Mouse (Mus musculus) granulocyte monocyte progenitor cell, adult 5-6 weeks (primary cell): ENCODE results near the gene Ddx10. TPM values are rescaled to one million over a fixed set of nuclear protein-coding genes. Genes with fewer than 3 reads are reported as not detected.
"Not testable (repeated sequence)": the region's sequence is repeated elsewhere in the genome, so short reads cannot be mapped to it uniquely, and the experiment has no call there.

Experiments
- ATAC-seq: replicated peaks from 2 replicates; pipeline ENCODE4 v1.8.0; 2016; ENCODE audit warnings: mild to moderate bottlenecking, moderate TSS enrichment, inconsistent platforms; ENCODE audit not compliant: poor library complexity, severe bottlenecking
- total RNA-seq, 2 experiments: library from RNA; stranded (forward) in 1 of 2; stranded (reverse) in 1 of 2; fragments of 200-712, 200-1000 nt in 1 of 2; fragments of >200 nt in 1 of 2; fragmentation: Nextera tagmentation in 1 of 2; gene quantifications; 2 replicates each; pipeline ENCODE4 v1.2.3; 2014 to 2017

Ddx10 gene
- total RNA-seq, 2 experiments from 2014 or later, result 37.7 to 77.2 TPM

DNA sequence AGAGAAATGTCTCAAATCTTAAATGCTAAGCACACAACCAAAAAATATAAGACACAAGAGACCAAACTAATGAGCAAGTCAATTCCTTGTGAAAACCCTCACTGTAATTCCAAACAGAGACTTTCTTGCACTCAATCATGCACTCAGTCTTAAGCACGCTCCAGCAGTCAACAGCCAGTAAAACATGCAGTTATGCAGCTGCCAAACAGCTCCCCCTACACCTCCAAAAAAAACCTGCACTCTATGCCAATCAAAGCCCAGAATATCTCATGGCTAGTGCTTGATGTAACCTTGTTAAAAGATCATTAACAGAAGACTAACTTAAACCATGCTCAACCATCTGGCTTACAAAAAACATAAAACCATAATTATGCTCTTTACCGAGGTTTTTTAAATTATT lies 74.6 kb downstream of the Ddx10 start:
- 0 out of 2 replicates have a peak, but pooled peaks have one; percentile 22 for ATAC-seq

DNA sequence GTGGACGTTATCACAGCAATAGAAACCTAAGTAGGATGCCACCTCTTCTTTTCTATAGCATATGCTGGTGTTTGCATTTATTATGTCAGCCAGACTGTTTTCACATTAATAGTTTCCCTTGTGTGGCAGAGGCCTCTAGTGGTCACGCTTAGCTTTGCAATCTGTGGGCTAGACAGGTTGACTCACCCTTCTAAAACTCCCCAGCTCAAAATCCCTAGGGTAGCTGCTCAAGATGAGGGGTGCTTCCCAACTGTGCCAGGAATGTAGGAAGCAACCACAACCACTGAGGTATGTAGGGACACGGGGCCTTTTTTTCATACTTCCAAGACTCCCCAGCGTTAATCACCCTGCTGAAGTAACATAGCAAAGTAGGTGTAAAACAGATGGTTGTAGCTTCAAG lies 103.6 kb downstream of the Ddx10 start:
- peak; percentile 56; the same call in 1 of the 2 replicates for ATAC-seq

DNA sequence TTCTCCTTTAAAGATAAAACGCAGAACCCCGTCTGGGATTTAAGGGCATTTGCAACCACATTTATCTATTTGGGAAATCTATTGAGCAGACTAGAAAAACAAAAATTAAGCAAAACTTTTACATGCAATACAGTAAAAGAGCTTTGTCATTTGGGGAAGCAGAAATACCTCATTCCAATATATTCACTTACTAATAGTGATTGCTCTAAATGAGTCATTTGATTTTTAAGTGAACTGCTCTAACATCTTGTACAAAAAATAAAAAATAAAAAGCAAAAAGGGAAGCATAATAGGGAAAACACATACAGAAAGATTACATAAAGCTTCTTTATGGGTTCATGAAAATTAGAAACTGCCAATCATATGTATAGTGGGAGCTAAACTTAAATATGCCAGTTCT lies 104.3 kb downstream of the Ddx10 start:
- no peak for ATAC-seq

DNA sequence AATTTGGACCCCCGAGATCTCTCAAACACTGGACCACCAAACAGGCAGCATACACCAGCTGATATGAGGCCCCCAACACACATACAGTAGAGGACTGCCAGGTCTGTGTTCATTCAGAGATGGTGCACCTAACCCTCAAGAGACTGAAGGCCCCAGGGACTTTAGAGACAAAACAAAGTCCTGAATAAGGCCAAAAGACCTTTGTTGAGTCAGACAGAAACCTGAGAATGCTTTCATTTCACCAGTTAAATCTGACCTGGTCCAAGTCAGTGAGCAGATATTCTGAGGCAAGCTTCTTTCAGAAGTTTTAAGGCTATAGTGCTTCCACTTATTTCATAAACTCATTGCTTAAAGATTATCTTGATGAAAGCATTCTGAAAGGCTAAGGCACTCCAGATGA lies 105.4 kb downstream of the Ddx10 start:
- not testable (repeated sequence) for ATAC-seq

DNA sequence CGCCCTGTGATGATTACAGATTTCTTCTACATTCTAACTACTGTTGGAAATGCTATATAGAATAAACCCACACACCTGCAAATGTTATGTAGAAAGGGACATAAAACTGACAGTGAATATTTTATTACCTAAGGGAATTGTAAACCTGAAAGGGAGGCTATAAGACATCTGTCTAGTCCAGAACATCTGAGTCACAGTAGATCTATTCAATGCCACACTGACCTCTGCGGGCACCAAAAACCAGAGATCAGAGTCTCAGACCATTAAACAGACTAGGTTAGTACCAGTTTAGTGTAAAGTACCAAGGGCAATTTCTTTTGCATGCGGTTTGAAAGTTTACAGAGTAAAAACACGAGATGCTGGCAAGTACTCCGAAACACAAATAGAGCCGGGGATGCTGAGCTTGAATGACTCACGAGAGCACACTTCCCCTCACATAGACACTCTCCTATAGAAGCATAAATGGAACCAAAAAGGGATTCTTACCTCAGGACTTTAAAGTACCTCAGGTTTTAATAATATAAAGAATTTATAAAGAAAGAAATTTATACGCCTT lies 107.2 kb downstream of the Ddx10 start:
- no peak for ATAC-seq

DNA sequence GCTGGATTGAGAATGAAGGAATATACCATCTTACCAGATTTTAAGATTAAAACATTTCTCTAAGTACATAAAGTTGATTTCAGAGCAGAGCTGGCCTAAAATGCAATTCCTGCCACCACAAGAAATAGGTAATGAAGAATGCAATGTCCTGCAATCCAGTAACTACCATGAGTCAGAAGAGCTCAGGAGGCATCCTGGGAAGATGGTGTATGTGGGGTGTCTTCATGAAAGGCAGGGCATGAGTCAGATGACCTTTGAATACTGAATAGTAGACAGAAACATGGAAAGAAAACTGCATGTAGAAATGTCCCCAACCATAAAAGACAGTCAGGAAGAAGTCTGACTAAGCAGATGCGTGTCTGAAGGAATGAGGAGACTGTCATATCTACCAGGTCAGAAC lies 115.0 kb downstream of the Ddx10 start:
- no peak for ATAC-seq

DNA sequence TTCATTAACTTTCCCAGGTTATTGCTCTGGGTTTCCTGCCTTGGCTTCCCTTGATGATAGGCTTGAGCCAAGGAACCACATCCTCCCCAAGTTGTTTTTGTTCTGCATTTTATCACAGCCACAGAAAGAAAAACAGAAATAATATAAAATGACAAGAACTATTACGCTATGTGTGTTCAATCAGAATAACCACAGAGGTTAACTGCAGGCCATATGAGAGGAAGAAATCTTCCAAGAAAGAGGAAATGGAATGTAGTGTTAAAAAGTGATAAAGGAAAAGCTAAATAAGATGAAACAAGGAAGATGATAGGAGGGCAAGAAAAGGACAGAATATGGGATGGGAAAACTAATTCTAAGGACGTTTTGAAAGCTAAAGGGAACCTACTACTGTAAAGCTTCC lies 117.4 kb downstream of the Ddx10 start:
- ATAC-seq, result peak; percentile 52

DNA sequence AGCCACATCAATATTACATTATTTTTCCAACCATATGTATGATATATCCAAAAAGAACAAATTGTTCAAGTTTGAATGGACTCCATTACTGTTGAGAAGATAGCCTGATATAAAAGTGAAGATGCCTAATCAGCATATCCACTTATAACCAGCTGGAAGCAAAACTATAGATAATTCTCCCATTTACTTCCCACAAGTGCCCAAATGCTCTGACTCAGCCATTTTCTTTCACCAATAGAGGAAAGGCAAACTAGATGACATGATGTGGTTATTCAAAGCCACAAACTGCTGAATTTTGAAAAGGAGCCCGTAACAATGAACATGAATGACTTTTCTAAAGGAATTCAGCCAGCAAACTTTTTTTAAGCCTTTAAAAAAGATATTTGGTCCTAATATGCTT lies 146.8 kb downstream of the Ddx10 start:
- no peak for ATAC-seq

DNA sequence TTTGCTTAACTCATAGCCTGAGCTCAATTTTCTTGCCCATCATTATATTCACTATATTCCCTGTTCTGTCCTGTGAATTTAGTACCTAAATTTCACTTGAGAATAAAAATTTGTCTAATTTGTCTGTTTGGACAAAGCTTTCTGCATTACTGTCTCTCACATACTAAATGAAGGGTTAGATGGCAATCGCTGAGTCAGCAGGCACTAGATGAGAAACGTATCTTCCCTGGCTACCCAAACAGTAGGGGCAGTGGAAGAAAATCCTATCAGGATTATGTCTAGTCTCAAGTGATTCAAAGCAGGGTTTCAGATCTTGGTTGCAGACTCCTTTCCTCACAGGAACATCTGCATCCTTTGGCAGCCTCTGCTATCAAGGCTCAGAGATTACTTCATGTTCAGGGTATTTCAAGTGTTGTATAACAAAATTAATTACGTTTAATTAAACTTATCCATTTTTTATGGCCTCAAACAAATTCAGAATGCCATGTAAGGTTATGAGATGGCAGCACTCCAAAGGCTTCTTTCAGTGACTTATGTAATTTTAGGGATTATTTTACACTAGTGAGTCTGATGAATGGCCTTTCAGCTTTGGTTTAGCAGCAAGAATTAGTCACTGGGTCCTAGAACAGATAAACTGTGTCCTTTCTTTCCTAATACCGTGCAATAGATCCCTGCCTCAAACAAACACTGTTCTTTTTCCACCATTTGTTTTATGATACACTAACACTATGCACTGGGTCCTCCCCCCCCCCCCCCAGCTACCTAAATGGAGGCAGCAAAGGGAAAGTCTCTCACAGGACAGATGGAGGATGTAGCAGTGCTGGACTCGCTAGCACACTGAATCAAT lies 152.3 kb downstream of the Ddx10 start:
- ATAC-seq, result no peak

DNA sequence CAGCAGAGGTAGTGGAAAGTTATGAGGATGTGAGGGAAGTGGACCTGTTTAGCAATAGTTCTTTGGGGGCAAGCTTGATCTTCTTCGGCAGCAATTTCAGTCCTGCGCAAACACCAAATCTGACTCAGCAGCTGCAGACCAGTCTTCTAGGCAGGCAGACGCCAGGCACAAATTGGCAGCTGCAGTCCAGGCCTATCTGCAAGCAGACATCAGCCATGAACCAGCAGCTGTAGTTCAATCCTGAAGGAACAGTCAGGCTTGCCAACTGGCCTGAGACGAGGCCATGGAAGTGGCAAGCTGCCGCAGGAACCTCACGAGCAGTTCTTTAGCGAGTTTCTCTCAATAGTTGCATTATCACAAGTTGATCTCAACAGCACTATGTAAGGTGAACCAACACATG lies 153.3 kb downstream of the Ddx10 start:
- ATAC-seq, result no peak

DNA sequence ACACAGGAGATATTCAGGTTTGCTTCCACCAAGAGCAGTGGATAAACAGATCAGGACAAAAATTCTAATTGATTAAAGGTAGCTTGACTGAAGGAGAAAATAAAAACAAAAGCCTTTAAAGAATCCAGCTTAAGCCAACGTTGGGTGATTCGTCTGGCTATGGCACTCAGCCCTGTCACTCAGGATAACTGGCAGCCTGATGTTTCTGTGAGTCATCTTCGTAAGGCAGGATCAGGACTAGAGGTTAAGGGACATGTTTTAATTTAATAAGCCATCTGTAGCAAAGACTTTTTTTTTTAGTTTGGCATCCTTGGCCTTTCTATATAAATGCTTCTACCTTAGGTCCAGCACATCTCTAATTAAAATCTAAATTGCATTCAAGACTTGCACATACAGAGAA lies 170.2 kb downstream of the Ddx10 start:
- ATAC-seq, result no peak

DNA sequence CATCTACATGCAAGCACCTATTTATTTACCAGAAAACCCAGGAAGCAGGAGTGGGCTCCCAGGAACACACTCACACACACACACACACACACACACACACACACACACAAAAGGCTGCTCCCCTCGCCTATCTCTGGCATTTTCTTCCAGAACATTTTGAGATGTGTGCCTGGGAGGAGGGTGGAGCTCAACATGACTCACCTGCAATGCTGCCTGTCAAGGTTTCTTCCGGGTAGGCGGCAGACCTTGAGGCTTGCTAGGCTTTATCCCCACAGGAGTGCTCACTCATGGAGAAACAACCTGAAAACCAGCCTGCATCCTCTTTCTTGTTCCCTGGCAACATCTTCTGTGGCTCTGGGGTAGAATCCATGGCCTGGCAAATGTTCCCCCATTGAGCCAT lies 171.9 kb downstream of the Ddx10 start:
- no peak for ATAC-seq

DNA sequence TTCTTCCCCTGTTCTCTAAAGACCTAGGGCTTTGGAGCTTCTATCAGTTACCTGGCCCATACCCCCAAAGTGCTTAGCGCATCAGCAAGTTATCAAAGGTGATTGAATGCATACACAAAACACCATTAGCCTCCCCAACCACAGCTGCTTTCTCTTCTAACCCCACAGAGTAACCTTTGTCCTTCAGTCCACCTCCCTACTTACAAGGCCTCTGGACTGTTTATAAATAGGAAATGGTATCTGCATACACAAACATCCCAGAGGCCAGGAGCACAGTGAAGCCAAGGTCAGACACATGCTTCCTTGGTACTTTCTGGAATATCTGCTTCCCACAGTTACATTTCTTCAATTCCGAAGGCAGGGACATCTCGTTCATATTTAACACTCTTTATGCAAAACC lies 173.4 kb downstream of the Ddx10 start:
- no peak for ATAC-seq

DNA sequence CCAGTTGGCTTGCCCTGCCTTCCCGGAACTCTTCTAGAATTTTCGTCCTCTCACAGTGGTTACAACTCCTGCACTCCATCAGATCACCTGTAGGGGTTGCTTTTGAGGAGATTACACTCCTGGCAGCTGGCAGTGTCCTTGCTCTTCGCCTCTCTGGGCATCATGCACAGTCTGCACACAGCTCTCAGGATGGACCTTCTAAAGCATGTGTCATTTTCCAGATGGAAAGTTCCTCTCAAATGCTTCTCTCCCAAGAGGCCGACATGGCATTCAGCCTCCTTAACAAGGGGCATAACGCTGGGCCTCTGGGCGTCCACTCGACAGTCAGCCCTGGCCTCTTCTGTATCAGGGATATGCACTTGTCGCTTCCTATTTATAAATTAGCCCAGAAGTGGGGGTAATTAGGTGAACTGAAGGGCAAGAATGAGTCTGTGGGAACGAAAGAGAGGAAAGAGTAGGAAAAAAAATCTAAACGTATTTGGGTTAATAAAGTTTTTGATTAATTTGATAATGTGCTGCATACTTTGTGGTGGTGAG lies 174.2 kb downstream of the Ddx10 start:
- no peak for ATAC-seq

DNA sequence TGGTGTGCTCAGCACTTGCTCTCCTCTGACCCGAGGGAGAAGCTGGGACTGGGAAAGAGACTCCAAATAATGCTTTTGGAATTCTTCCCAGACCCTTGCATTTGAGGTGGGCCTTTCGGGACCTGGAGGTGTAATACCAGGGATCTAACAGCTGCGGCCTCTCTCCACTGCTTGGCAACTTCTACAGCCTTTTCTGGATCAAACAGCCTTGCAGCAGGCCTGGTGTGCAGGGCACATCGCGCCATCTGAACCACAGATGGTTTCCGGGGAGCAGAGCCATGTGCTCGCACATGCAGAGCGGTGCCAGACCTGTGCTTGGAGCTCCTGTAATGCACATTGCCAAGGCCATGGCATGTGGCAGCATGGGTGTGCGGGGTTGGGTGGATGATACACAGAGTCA lies 175.8 kb downstream of the Ddx10 start:
- ATAC-seq, result no peak

DNA sequence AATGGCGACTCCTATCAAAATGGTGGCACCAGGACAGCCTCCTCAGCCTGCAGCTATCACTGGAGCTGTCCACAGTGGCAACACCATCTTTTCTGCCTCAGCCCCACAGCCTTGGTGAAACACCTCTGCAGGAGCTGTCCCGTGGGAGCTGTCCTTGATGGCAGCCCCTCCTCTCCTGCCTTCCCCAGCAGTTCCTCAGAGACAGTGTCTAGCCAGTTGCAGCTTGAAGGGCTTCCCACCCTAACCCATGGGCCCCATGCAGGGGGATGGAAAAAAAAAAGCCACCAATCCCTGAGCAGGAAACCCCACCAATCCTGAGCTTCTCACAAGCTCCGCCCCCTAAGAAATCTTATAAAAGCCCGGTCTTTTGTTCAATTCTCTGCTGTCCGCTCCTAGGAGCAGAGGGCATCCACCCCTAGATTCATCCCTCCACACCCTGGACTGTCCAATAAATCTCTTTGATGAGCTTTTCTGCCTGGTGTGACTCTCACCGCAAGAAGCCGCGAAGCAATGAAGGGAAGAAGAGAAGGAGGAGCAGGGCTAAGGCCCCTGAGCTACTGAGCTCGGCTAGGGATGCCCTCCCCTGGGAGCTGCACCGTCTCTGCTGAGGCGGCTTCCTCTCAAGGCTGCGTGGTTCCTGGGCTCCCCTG lies 176.9 kb downstream of the Ddx10 start:
- no peak for ATAC-seq

DNA sequence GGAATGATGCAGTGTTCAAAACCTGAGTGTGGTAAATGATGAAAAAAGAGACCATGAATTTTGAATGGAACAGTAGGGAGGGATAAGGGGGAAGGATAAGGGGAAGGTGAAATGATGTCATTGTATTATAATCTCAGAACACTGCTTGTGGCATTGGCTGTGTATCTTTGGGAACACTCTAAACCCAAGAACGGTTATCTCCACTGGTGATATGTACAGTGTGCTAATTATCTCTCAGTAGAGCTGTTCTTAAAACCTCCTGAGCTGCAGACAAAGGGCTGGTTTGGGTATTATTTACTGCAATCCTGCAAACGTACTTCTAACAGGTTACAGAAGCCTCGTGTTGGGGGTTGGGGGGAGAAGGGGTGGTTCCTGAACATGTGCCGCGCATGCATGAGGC lies 179.7 kb downstream of the Ddx10 start:
- no peak for ATAC-seq

DNA sequence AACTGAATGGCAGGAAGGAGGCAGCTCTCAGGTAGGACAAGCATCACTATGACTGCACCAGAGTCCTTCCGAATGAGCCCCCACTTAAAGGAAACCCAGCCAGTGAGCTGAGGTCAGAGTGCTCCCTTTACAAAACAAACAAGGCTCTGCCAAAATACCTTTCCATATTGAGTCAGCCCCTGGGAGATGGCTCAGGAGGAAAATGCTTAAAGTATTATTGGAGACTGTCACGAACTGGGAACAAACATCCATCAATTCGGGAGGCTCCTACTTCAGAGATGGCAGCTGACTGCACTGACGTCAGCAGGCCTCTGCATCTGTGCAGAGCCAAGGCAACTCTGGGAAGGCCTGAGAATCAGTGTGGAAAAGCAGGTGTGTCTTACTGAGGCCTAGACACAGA lies 181.4 kb downstream of the Ddx10 start:
- no peak for ATAC-seq

DNA sequence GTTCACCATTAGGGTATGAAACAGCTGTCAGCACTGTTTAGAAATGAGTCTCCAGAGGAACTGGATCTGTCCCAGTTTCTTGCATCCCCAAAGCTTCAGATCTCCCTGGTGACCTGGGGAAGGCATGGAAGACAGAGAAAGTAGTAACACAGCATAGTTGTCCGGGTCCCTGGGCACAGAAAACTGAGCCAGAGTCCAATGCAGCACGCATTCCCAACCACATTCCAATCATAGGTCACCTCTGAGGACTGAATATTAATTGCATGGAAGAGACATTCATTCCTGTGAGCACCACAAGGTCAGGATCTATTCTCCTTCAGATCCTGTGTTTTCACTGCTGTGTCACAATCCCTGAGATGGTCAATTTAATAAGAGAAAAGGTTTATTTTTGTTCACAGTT lies 182.8 kb downstream of the Ddx10 start:
- ATAC-seq, result no peak

DNA sequence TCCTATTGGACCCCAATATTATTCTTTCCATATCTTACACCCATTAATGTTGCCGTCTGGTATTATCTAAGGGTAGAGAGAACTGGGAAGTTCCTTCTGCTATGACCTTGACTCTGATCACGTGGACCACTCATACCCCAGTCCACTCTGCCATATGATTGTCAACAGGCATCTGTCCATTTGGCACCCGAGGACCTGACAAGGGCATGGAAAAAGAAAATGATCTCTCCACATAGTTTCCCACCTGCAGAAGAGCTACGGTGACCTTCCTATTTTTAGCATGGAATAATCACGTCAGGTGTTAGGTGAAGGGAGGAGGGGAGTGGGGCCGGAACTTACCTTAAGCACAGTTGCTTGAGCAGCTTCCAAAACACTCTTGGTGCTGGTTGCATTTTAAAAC lies 183.3 kb downstream of the Ddx10 start:
- ATAC-seq, result no peak

DNA sequence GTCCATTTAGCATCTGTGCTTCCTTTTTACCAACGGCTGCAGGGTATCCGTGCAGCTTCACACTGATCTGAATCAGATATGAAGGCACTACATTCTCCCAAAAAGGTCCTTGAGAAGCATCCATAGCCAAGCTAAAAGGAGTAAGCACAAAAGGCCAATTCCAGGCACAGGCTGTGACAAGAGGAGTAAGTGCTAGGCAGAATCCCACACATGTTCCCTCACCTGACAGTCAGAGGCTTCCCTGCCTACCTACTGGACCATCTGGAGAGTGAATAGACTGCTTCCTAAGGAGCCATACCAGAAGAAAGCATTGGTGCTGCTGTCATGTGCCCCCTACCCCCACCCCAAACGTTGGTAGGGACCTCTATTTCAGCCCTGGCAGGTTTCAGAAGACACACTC lies 192.5 kb downstream of the Ddx10 start:
- no peak for ATAC-seq
